Mouse (Mus musculus) left cerebral cortex, postnatal 10 days (tissue): ENCODE results near the gene H2afv. TPM values are rescaled to one million over a fixed set of nuclear protein-coding genes. Genes with fewer than 3 reads are reported as not detected.
A peak's percentile ranks its signal among the peaks of the same experiment; 100 is the strongest.
"Not testable (repeated sequence)": the region's sequence is repeated elsewhere in the genome, so short reads cannot be mapped to it uniquely, and the experiment has no call there.

Source experiments
- DNase-seq, 2 experiments: peaks; one replicate each; pipeline ENCODE4 v3.0.0; 2021 to 2022; ENCODE audit warnings: low spot score in 2 of 2, mixed read lengths in 1 of 2; ENCODE audit errors: extremely low spot score in 1 of 2
- intact Hi-C: fragments of 180-260 bp; cut with DNase I; formaldehyde crosslinking; loops from one replicate; pipeline ENCODE4 v1.15.1; 2025
- total RNA-seq, 2 experiments: library from RNA; stranded (reverse); gene quantifications; 2 replicates each; pipeline ENCODE4 v1.2.3; 2021

The H2afv gene
- total RNA-seq, 2 experiments from 2014 or later, result 26.6 to 28.9 TPM

DNA sequence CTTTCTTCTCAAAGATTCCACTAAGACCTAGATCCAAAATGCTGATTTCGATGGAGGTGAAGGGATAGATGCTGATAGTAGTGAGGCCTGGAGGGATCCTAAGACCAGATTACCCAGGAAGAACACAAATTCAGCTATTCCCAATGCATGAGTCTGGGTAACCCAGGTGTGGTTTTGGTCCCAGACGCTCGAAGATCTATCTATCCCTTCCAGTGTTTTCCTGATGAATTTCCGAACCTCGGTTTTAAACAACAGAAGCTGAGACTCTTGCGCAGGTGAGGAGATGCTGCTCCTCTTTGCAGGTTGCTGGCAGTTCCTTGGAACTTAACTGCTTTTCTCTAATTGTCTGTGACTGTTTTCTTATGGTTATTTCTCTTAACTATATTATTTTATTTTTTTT lies 30.1 kb upstream of the H2afv start:
- intact Hi-C loops, result no loop called here
- DNase-seq, result no peak

- intact Hi-C loops, result no loop called here
- DNase-seq, result no peak
These were observed 27.8 kb upstream of the H2afv start for GRCm38 (mm10) chr11:6472076-6472475.

DNA sequence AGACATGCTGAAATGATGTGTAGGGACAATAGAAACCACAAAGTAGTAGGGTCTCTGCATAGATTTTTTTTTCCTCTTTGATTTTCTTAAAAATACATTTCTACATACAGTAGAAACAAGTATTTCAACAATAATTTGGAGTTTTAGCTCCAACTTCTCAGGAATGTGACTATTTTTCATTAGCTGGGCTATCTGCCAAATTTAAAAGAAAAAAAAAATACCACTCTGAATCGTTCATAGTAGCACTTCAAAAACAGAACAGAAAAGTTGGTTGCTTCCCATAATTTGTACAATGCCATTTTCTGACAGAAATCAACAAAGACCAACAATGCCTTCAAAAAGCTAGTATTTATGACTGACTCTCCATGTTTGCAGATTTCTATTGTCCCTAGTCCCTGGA lies 27.2 kb upstream of the H2afv start:
- intact Hi-C loops, result no loop called here
- DNase-seq, result no peak

- no peak for DNase-seq
- intact Hi-C loops, result no loop called here
These were observed 26.8 kb upstream of the H2afv start for GRCm38 (mm10) chr11:6471054-6471453.

GRCm38 (mm10) chr11:6468541-6468940 lies 24.3 kb upstream of the H2afv start:
- intact Hi-C loops, result loop anchor here (5.0 to 10.0 kb wide), 2 partner anchors 79 to 116 kb away; partner anchors contain the start of gene Ccm2

GRCm38 (mm10) chr11:6465122-6465521 lies 20.9 kb upstream of the H2afv start:
- intact Hi-C loops, result loop anchor here (5.0 to 10.0 kb wide), 2 partner anchors 82 to 120 kb away; partner anchors contain the start of gene Ccm2

More at GRCm38 (mm10) chr11:6468541-6468940, 24.3 kb upstream of the H2afv start:
- DNase-seq, result no peak

DNA sequence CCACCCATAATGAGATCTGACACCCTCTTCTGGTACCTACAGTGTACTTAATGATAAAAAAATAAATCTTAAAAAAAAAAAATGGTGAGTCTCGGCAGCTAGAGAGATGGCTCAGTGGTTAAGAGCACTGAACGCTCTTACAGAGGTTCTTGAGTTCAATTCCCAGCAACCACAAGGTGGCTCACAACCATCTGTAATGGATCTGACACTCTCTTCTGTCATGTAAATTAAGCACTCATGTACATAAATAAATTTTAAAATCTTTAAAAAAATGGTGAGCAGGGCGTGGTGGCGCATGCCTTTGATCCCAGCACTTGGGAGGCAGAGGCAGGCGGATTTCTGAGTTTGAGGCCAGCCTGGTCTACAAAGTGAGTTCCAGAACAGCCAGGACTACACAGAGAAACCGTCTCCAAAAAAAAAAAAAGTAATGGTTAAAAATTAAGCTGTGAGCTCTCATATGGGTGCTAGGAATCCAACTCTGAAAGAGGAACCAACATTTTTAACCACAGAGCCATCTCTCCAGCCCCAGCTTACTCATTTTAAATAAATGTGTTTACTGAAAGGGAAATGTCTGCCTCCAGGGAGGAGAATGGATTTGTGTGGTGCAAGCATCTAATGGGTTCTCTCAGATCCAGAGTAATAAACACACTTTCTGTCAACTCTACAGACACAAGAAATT lies 19.1 kb upstream of the H2afv start:
- intact Hi-C loops, result loop anchor here (10.0 kb wide), 1 partner anchor 122 kb away; no protein-coding TSS in a partner anchor
- no peak for DNase-seq

More at GRCm38 (mm10) chr11:6465122-6465521, 20.9 kb upstream of the H2afv start:
- peak; percentile 72 to 73 for DNase-seq

- intact Hi-C loops, result no loop called here
- no peak for DNase-seq
These were observed 11.8 kb upstream of the H2afv start for GRCm38 (mm10) chr11:6456083-6456482.

DNA sequence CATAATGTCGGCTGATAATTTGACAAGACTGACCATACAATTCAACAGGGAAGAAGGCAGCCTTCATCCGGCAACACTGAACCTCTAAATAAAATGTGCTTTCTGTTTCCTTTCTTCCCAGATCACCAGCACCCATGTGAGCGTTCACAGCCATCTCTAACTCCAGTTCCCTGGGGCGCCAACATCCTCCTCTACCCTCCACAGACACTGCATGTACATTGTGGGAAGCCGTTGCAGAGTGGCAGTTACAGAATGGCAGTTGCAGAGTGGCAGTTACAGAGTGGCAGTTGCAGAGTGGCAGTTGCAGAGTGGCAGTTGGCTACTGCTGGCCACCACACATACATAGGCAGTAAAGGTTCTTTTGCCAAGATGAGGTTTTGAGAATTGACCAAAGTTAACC lies 3.9 kb upstream of the H2afv start:
- DNase-seq, intact Hi-C loops: not testable (repeated sequence)

- intact Hi-C loops, result no loop called here
- DNase-seq, result no peak
These were observed 3.2 kb upstream of the H2afv start for GRCm38 (mm10) chr11:6447493-6447892.

DNA sequence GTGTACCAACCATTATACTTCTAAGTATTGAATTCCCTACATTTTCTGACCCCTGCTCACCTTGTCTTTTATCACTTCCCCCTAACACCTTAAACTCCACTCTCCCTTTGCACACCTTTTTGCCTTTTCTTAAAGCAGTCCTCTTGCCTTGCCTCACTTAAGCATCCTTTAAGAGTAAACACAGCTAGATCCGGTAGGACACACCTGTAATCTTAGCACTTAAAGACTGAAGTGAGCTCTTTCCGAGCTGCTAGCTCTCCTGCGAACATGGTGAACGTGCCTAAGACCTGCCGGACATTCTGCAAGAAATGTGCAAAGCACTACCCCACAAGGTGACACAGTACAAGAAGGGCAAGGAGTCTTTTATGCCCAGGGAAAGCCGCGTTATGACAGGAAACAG lies 1.7 kb upstream of the H2afv start:
- intact Hi-C loops, result no loop called here
- DNase-seq, result no peak

GRCm38 (mm10) chr11:6445441-6445840 lies 1.2 kb upstream of the H2afv start:
- intact Hi-C loops, result no loop called here
- DNase-seq, result no peak

DNA sequence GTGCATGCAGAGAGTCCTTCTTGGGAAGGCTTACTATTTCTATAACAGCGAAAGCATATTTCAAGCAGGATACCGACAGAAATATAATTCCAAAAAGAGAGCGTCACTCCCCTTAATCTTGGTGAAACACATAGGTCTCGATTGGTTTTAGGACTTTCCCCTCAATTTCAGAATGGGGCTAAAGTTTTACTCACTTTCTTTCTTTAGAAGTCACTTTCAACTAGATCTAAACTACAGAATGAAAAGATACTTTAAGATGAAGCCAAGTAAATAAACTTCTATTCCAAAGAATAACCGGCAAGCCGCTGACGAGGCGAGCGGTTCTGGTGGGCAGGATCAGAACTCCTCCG lies 541 bp downstream of the H2afv start:
- no peak for DNase-seq
- intact Hi-C loops, result no loop called here

GRCm38 (mm10) chr11:6443102-6443501 lies 1.1 kb downstream of the H2afv start:
- intact Hi-C loops, result no loop called here
- DNase-seq, result no peak

DNA sequence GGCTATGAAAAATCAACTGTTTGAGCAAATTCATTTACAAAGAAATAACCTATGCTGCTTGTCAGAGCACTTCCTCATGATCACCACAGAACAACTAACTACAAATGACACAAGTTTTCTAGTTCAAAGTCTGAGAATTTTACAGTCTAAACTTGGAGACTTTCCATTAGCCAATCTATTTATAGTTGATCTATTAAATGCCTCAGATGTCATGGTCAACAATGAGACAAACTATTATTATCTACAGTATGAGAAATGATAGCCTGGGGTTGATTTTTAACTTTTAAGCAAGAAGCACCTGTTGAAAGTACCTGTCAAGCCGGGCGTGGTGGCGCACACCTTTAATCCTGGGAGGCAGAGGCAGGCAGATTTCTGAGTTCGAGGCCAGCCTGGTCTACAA lies 1.7 kb downstream of the H2afv start:
- intact Hi-C loops, result no loop called here

GRCm38 (mm10) chr11:6440171-6440570 lies 4.1 kb downstream of the H2afv start:
- intact Hi-C loops, result no loop called here
- no peak for DNase-seq

More for the DNA sequence above, 1.7 kb downstream of the H2afv start:
- DNase-seq, result no peak

DNA sequence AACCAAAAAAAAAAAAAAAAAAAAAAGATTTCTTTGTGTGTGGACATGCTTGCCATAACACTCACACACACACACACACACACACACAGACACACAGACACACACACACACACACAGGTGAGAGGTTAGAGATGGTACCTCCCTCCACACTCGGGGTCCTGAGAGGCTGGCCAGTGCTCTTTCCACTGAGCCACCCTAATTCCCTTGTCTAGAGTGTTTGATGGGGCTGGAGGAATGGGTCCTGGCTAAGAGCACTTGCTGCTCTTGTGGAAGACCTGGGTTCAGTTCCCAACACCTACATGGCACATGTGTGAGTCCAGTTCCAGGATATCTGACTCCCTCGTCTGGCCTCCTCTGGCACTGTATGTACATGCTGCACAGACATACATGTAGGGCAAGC lies 6.6 kb downstream of the H2afv start:
- no peak for DNase-seq
- intact Hi-C loops, result no loop called here

DNA sequence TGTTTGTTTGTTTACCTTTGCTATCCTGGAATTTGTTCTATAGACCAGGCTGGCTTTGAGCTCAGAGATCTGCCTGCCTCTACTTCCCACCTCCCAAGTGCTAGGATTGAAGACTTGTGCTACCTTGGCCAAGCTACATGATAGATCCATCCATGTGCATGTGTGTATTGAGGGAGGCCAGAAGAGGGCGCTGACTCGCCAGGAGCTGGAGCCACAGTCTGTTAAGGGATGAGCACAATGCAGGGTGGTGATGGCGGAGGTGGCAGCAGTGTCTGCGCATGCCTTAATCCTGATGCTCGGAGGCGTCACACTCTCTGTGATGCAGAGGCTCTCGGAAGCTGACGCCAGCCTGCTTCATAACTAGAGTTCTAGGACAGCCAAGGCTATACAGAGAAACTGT lies 7.8 kb downstream of the H2afv start:
- intact Hi-C loops, result no loop called here
- DNase-seq, result peak in 1 of 2 experiments; percentile 68

- intact Hi-C loops, result no loop called here
- DNase-seq, result no peak
These were observed 14.1 kb downstream of the H2afv start for GRCm38 (mm10) chr11:6430186-6430585.

DNA sequence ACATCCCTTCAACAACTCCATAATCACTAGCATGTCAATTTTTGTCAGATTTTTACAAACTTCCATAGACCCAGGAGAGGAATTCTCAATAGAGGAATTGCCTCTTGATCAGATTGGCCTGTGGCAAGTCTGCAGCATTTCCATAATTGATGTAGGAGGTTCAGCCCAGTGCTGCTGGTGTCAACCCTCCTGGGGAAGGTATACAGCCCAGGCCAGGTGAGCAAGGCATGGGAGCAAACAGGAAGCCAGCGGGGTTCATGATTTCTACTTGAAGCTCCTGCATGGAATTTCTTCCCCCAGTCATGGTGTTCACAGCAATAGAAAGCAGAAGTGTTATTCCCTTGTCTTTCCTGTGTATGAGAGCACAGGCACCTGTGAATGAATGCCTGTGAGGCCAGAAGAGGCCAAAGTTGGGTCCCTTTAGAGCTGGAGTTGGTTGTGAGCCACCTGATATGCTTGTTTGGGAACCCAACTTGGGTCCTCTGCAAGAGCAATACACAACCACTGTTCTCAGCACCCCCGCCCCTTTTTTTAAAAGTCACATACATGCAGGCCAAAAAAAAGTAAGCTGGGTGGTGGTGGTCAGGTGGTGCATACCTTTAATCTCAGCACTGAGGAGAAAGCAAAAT lies 23.4 kb downstream of the H2afv start:
- no peak for DNase-seq
- intact Hi-C loops, result no loop called here
